Mouse (Mus musculus) intestine, postnatal 0 days (tissue): ENCODE results near the gene Def8. TPM values are rescaled to one million over a fixed set of nuclear protein-coding genes. Genes with fewer than 3 reads are reported as not detected.

ENCODE experiments used
- ATAC-seq: fragments of 200-750 bp; cut with Nextera tagmentation; 2 replicates; pipeline ENCODE4 v1.8.0; 2017; ENCODE audit warnings: mild to moderate bottlenecking, moderate TSS enrichment, moderate library complexity
- H3K27ac ChIP-seq: fragments of 300-500 bp; sonication (generic); 2 replicates; pipeline ENCODE4 v1.5.1; 2014; ENCODE audit warnings: mild to moderate bottlenecking, low read depth, low read length, moderate library complexity
- H3K27me3 ChIP-seq: fragments of 300-500 bp; sonication (generic); replicated peaks from 2 replicates; pipeline ENCODE4 v1.6.1; 2014; ENCODE audit warnings: low read length, mixed read lengths; ENCODE audit not compliant: control insufficient read depth, insufficient read depth
- H3K36me3 ChIP-seq: fragments of 300-500 bp; sonication (generic); 2 replicates; pipeline ENCODE4 v1.6.1; 2014; ENCODE audit warnings: mild to moderate bottlenecking, moderate library complexity; ENCODE audit not compliant: control insufficient read depth, insufficient read depth
- H3K4me1 ChIP-seq: fragments of 300-500 bp; sonication (generic); replicated peaks from 2 replicates; pipeline ENCODE4 v1.6.1; 2014; ENCODE audit warnings: antibody characterized with exemption, low read length, mixed read lengths; ENCODE audit not compliant: control insufficient read depth, insufficient read depth
- H3K4me2 ChIP-seq: fragments of 300-500 bp; sonication (generic); replicated peaks from 2 replicates; pipeline ENCODE4 v1.6.1; 2014; ENCODE audit warnings: low read depth, mild to moderate bottlenecking, moderate library complexity
- H3K4me3 ChIP-seq: fragments of 300-500 bp; sonication (generic); 2 replicates; pipeline ENCODE4 v1.5.1; 2014; ENCODE audit warnings: low read depth, low read length
- H3K9ac ChIP-seq: fragments of 300-500 bp; sonication (generic); 2 replicates; pipeline ENCODE4 v1.6.1; 2014; ENCODE audit warnings: mild to moderate bottlenecking, low read depth, low read length
- H3K9me3 ChIP-seq: fragments of 300-500 bp; sonication (generic); 2 replicates; pipeline ENCODE4 v1.6.1; 2016; ENCODE audit warnings: mixed run types; ENCODE audit not compliant: control insufficient read depth
- CTCF ChIP-seq: sonication (generic); IDR thresholded peaks from 2 replicates; pipeline ENCODE4 v1.5.1; 2016; ENCODE audit warnings: low read depth, mild to moderate bottlenecking, control low read depth, antibody characterized with exemption, moderate library complexity
- WGBS: fragments of 180-500 bp; shearing (Covaris S2); extraction: QIAGEN DNeasy Blood & Tissue Kit; methylation state at CpG from one replicate; pipeline ENCODE4 v1.1.7; 2014; 5-methylcytosine and 5-hydroxymethylcytosine counted together
- polyA plus RNA-seq: library from polyadenylated mRNA; unstranded; fragments of >200 nt; fragmentation: Nextera tagmentation; extraction: Ambion mirVana; gene quantifications from 2 replicates; pipeline ENCODE4 v1.2.1, GENCODE M21; 2015

Gene Def8
- polyA plus RNA-seq, 1 experiment from 2014 or later, result 18.4 TPM

GRCm38 (mm10) chr8:123384883-123385540 is 38.3 kb upstream of the Def8 start:
- H3K36me3 ChIP-seq, result peaks cover 84% of the 10 kb centered on the region
- H3K27ac ChIP-seq, result peak overlapping the region; percentile 17; the same call in 1 of the 2 replicates
- no peaks in the 10 kb centered on the region for H3K27me3 ChIP-seq
- peak; percentile 80 for TF ChIP-seq CTCF
- H3K9ac ChIP-seq, result no peak overlapping the region
- ATAC-seq, result peak; percentile 19; the same call in 1 of the 2 replicates
- WGBS, result 40% methylated on average over 9 of the region's 9 CpGs
- no peaks in the 10 kb centered on the region for H3K9me3 ChIP-seq
- 0 out of 2 replicates have a peak, but pooled peaks cover 4% of the 10 kb centered on the region for H3K4me1 ChIP-seq
- H3K4me3 ChIP-seq, result no peak overlapping the region
- H3K4me2 ChIP-seq, result no peak overlapping the region

- Histone ChIP-seq H3K27ac (no peak overlapping the region), H3K9me3 (no peaks in the 10 kb centered on the region), H3K4me2 (no peak overlapping the region), H3K4me3 (no peak overlapping the region), H3K36me3 (peaks cover 95% of the 10 kb centered on the region), H3K9ac (no peak overlapping the region), H3K27me3 (no peaks in the 10 kb centered on the region), H3K4me1 (0 out of 2 replicates have a peak, but pooled peaks cover 4% of the 10 kb centered on the region)
- no peak for TF ChIP-seq CTCF
- WGBS, result 73% methylated on average over 3 of the region's 3 CpGs
- ATAC-seq, result no peak
Observed at GRCm38 (mm10) chr8:123387041-123387440, 36.3 kb upstream of the Def8 start.

- H3K4me2 ChIP-seq, result no peak overlapping the region
- 0 out of 2 replicates have a peak, but pooled peaks cover 4% of the 10 kb centered on the region for H3K4me1 ChIP-seq
- no peak overlapping the region for H3K9ac ChIP-seq
- WGBS, result 85% methylated on average over 8 of the region's 8 CpGs
- H3K9me3 ChIP-seq, result no peaks in the 10 kb centered on the region
- ATAC-seq, result no peak
- no peaks in the 10 kb centered on the region for H3K27me3 ChIP-seq
- peaks cover 95% of the 10 kb centered on the region for H3K36me3 ChIP-seq
- H3K4me3 ChIP-seq, result no peak overlapping the region
- H3K27ac ChIP-seq, result peak overlapping the region; percentile 21; the same call in 1 of the 2 replicates
- no peak for TF ChIP-seq CTCF
Observed at GRCm38 (mm10) chr8:123387801-123388200, 35.5 kb upstream of the Def8 start.

- no peaks in the 10 kb centered on the region for H3K27me3 ChIP-seq
- no peak for TF ChIP-seq CTCF
- no peak overlapping the region for H3K4me2 ChIP-seq
- H3K9ac ChIP-seq, result no peak overlapping the region
- no peak overlapping the region for H3K4me3 ChIP-seq
- H3K4me1 ChIP-seq, result 0 out of 2 replicates have a peak, but pooled peaks cover 4% of the 10 kb centered on the region
- no peak for ATAC-seq
- H3K9me3 ChIP-seq, result no peaks in the 10 kb centered on the region
- peaks cover 95% of the 10 kb centered on the region for H3K36me3 ChIP-seq
- no peak overlapping the region; the same call in 1 of the 2 replicates for H3K27ac ChIP-seq
- 91% methylated on average over 7 of the region's 7 CpGs for WGBS
Observed at GRCm38 (mm10) chr8:123389026-123389425, 34.3 kb upstream of the Def8 start.

GRCm38 (mm10) chr8:123398308-123398707 is 25.0 kb upstream of the Def8 start:
- H3K4me3 ChIP-seq, result no peak overlapping the region
- no peak overlapping the region for H3K4me2 ChIP-seq
- H3K27me3 ChIP-seq, result no peaks in the 10 kb centered on the region
- no peak overlapping the region for H3K27ac ChIP-seq
- H3K36me3 ChIP-seq, result peaks cover 97% of the 10 kb centered on the region
- ATAC-seq, result no peak
- H3K9me3 ChIP-seq, result no peaks in the 10 kb centered on the region
- H3K4me1 ChIP-seq, result no peaks in the 10 kb centered on the region
- 93% methylated on average over 13 of the region's 13 CpGs for WGBS
- H3K9ac ChIP-seq, result no peak overlapping the region
- no peak for TF ChIP-seq CTCF

- Histone ChIP-seq H3K4me1 (no peaks in the 10 kb centered on the region), H3K9me3 (no peaks in the 10 kb centered on the region), H3K36me3 (peaks cover 63% of the 10 kb centered on the region), H3K9ac (no peak overlapping the region), H3K27ac (no peak overlapping the region), H3K27me3 (no peaks in the 10 kb centered on the region), H3K4me2 (no peak overlapping the region), H3K4me3 (no peak overlapping the region)
- no peak for TF ChIP-seq CTCF
- ATAC-seq, result no peak
- WGBS, result 92% methylated on average over 9 of the region's 9 CpGs
Observed at GRCm38 (mm10) chr8:123401936-123402335, 21.4 kb upstream of the Def8 start.
